Mouse (Mus musculus) myocyte (in vitro differentiated cells): ENCODE measurements around the gene Ddx41.

Experiments used
- CEBPB ChIP-seq: IDR thresholded peaks from 2 replicates; pipeline ENCODE4 v1.6.1; 2011; ENCODE audit warnings: mild to moderate bottlenecking, moderate library complexity; ENCODE audit not compliant: poor library complexity, insufficient read depth, severe bottlenecking
- E2F4 ChIP-seq: IDR thresholded peaks from one replicate; pipeline ENCODE4 v1.6.1; 2011; ENCODE audit warnings: mild to moderate bottlenecking, control low read depth, moderate library complexity; ENCODE audit not compliant: insufficient read depth
- MYOD1 ChIP-seq, 3 experiments: IDR thresholded peaks; one replicate each; pipeline ENCODE4 v1.6.1; 2011; ENCODE audit warnings: control low read depth in 2 of 3, low read depth in 2 of 3, mild to moderate bottlenecking in 2 of 3, moderate library complexity in 1 of 3; ENCODE audit not compliant: insufficient read length in 2 of 3, control insufficient read depth in 1 of 3
- MYOG ChIP-seq, 3 experiments: IDR thresholded peaks; one replicate each; pipeline ENCODE4 v1.6.1; 2011; ENCODE audit warnings: control low read depth in 2 of 3, low read depth in 2 of 3, mild to moderate bottlenecking in 2 of 3; ENCODE audit not compliant: insufficient read length in 2 of 3, control insufficient read depth in 1 of 3, insufficient read depth in 1 of 3
- POLR2A ChIP-seq: IDR thresholded peaks from one replicate; pipeline ENCODE4 v1.6.1; 2011; ENCODE audit warnings: low read depth, mild to moderate bottlenecking, control low read depth, moderate library complexity; ENCODE audit not compliant: insufficient read length
- TCF12 ChIP-seq: IDR thresholded peaks from one replicate; pipeline ENCODE4 v1.6.1; 2011; ENCODE audit warnings: mild to moderate bottlenecking, control low read depth; ENCODE audit not compliant: poor library complexity, insufficient read depth, severe bottlenecking

- TF ChIP-seq MYOD1 (IDR thresholded peaks at IDR 0.05; ENCODE audit: control insufficient read depth in 1 of 3, insufficient read length in 2 of 3, low read depth in 2 of 3), result no peak
- TF ChIP-seq POLR2A, result no peak
- TF ChIP-seq MYOG (IDR thresholded peaks at IDR 0.05; ENCODE audit: control insufficient read depth in 1 of 3, insufficient read depth in 1 of 3, insufficient read length in 2 of 3, low read depth in 2 of 3), result no peak
- TF ChIP-seq CEBPB, result no peak
- no peak for TF ChIP-seq TCF12
- TF ChIP-seq E2F4, result no peak
Measured at GRCm38 (mm10) chr13:55578086-55578485, 41.6 kb upstream of the Ddx41 start.
